Mouse (Mus musculus): ENCODE data around the gene Dnlz.

DNA sequence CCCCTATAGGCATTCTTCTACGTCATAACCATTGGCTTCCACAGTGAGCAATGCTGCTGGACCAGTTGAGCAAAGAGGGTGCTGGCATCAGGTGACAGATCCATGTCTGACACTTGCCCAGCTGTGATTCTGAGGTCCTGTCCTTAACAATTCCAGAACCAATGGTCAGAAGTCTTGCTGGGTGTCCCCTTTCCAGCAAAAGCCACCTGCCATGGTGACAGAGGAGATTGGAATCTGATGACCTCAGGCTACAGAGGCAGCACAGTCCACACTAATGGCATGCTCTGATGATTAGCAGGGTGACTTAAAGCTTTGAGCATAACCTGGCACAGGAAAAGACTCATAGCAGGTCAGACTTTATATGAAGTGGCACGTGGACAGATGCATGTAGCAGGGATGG is 46.4 kb downstream of the Dnlz start:
- TF ChIP-seq EP300 (optimal IDR thresholded peaks at IDR 0.05) (no peak), CTCF (IDR thresholded peaks at IDR 0.05; ENCODE audit: low read depth) (no peak)
